23 mouse cellular contexts compared by ENCODE assay signal in genomic region chr4:150726136-150726480, GRCm38 (mm10).
DNase-seq lines count a peak whose midpoint lies in the region; ATAC-seq and TF ChIP-seq lines count a peak whose summit lies in the region.
"Had no signal": no experiment of that assay in that cellular context is flagged by ENCODE, and none has a peak within 500 bp of the region (broad histone marks: within the 10 kb centered on the region; RNA-seq: fewer than 3 reads in every experiment).

No protein-coding gene starts in this region.

- DNase-seq in heart, embryonic 10.5 days (ENCODE audit: low spot score) = no peak
- no peak for DNase-seq in liver, postnatal 0 days
- DNase-seq in liver, embryonic 11.5 days (ENCODE audit: low spot score) = no peak
- DNase-seq in lung, postnatal 25 days (ENCODE audit: low spot score) = no peak
- DNase-seq in stomach, postnatal 0 days (ENCODE audit: low spot score) = no peak
- DNase-seq: adrenal gland, adult 8-10 months; adrenal gland, postnatal 25 days; cerebellum, adult 11-12 months; cerebellum, adult 8-10 months; cerebellum, postnatal 10 days; cerebellum, postnatal 36 days; embryo, embryonic 11 days; gastrocnemius, postnatal 25 days; heart, adult 18-20 months had no signal

- H3K27ac ChIP-seq in heart, embryonic 10.5 days = peak overlapping the region; percentile 52
- H3K27ac ChIP-seq in heart, embryonic 12.5 days (ENCODE audit: poor library complexity, severe bottlenecking) = no peak overlapping the region
- H3K27ac ChIP-seq in liver, postnatal 0 days (ENCODE audit: low read depth) = peak overlapping the region; percentile 79
- H3K27ac ChIP-seq in liver, embryonic 11.5 days (ENCODE audit: low read depth, low read length) = no peak overlapping the region
- peak overlapping the region; percentile 95 for H3K27ac ChIP-seq in lung, embryonic 16.5 days (ENCODE audit: low read length)
- H3K27ac ChIP-seq in stomach, postnatal 0 days (replicated peaks) = peak overlapping the region; percentile 82; the same call in 1 of the 2 replicates
- H3K27ac ChIP-seq: embryonic facial prominence, embryonic 10.5 days; embryonic facial prominence, embryonic 13.5 days; forebrain, embryonic 12.5 days; forebrain, embryonic 15.5 days; hindbrain, embryonic 13.5 days had no signal

- WGBS in heart, embryonic 10.5 days = 71% methylated on average over 3 of the region's 3 CpGs
- WGBS in heart, embryonic 12.5 days = 71% methylated on average over 3 of the region's 3 CpGs
- 68% methylated on average over 3 of the region's 3 CpGs for WGBS in liver, postnatal 0 days (ENCODE audit: insufficient replicate concordance)
- WGBS in liver, embryonic 11.5 days = 79% methylated on average over 3 of the region's 3 CpGs
- WGBS in lung, embryonic 16.5 days = 39% methylated on average over 3 of the region's 3 CpGs
- WGBS in stomach, postnatal 0 days = 57% methylated on average over 3 of the region's 3 CpGs

- H3K4me1 ChIP-seq in heart, embryonic 10.5 days = peaks cover 29% of the 10 kb centered on the region
- H3K4me1 ChIP-seq in heart, embryonic 12.5 days (replicated peaks) = peaks cover 33% of the 10 kb centered on the region
- peaks cover 14% of the 10 kb centered on the region for H3K4me1 ChIP-seq in liver, postnatal 0 days (ENCODE audit: insufficient read depth)
- no peaks in the 10 kb centered on the region; the same call in none of the 2 replicates for H3K4me1 ChIP-seq in liver, embryonic 11.5 days (replicated peaks; ENCODE audit: control insufficient read depth, insufficient read depth, low read length)
- peaks cover 48% of the 10 kb centered on the region for H3K4me1 ChIP-seq in lung, embryonic 16.5 days (replicated peaks; ENCODE audit: control insufficient read depth, insufficient read depth, low read length)
- H3K4me1 ChIP-seq in stomach, postnatal 0 days (replicated peaks; ENCODE audit: control insufficient read depth, insufficient read depth) = peaks cover 3% of the 10 kb centered on the region; the same call in 1 of the 2 replicates

- no peak overlapping the region for H3K4me3 ChIP-seq in heart, embryonic 10.5 days
- H3K4me3 ChIP-seq in heart, embryonic 12.5 days = no peak overlapping the region
- H3K4me3 ChIP-seq in liver, postnatal 0 days (ENCODE audit: low read depth, low read length) = no peak overlapping the region
- H3K4me3 ChIP-seq in liver, embryonic 11.5 days (ENCODE audit: low read depth, low read length) = no peak overlapping the region
- no peak overlapping the region for H3K4me3 ChIP-seq in lung, embryonic 16.5 days (ENCODE audit: low read length)
- no peak overlapping the region for H3K4me3 ChIP-seq in stomach, postnatal 0 days (ENCODE audit: low read depth, low read length)
- H3K4me3 ChIP-seq: embryonic facial prominence, embryonic 10.5 days; embryonic facial prominence, embryonic 13.5 days; erythroblast, embryonic 14.5 days; forebrain, embryonic 12.5 days; forebrain, embryonic 15.5 days; hindbrain, embryonic 13.5 days had no signal

- no peaks in the 10 kb centered on the region for H3K9me3 ChIP-seq in heart, embryonic 10.5 days
- H3K9me3 ChIP-seq in heart, embryonic 12.5 days (replicated peaks) = peaks cover 6% of the 10 kb centered on the region
- H3K9me3 ChIP-seq in liver, postnatal 0 days (ENCODE audit: low read length) = no peaks in the 10 kb centered on the region
- H3K9me3 ChIP-seq in liver, embryonic 11.5 days (ENCODE audit: control insufficient read depth, low read length) = no peaks in the 10 kb centered on the region
- H3K9me3 ChIP-seq in lung, embryonic 16.5 days (ENCODE audit: control insufficient read depth, low read length) = peaks cover 6% of the 10 kb centered on the region
- H3K9me3 ChIP-seq in stomach, postnatal 0 days (ENCODE audit: control insufficient read depth, low read length) = no peaks in the 10 kb centered on the region
- H3K9me3 ChIP-seq: embryonic facial prominence, embryonic 13.5 days; forebrain, embryonic 12.5 days; forebrain, embryonic 15.5 days; hindbrain, embryonic 13.5 days had no signal

- TF ChIP-seq CTCF in liver, postnatal 0 days (IDR thresholded peaks at IDR 0.05; ENCODE audit: low read depth) = no peak
- no peak for TF ChIP-seq CTCF in stomach, postnatal 0 days (IDR thresholded peaks at IDR 0.05; ENCODE audit: low read depth)

- TF ChIP-seq EP300 in liver, postnatal 0 days (IDR thresholded peaks at IDR 0.05; ENCODE audit: low read depth) = no peak
- TF ChIP-seq EP300 in stomach, postnatal 0 days (optimal IDR thresholded peaks at IDR 0.05) = no peak

- H3K27me3 ChIP-seq in heart, embryonic 10.5 days (ENCODE audit: insufficient read depth, poor library complexity, severe bottlenecking) = no peaks in the 10 kb centered on the region
- no peaks in the 10 kb centered on the region for H3K27me3 ChIP-seq in heart, embryonic 12.5 days (replicated peaks)
- H3K27me3 ChIP-seq in liver, postnatal 0 days (ENCODE audit: insufficient read depth, low read length) = no peaks in the 10 kb centered on the region
- no peaks in the 10 kb centered on the region for H3K27me3 ChIP-seq in liver, embryonic 11.5 days (replicated peaks; ENCODE audit: control insufficient read depth, insufficient read depth, low read length)
- no peaks in the 10 kb centered on the region for H3K27me3 ChIP-seq in lung, embryonic 16.5 days (ENCODE audit: control insufficient read depth, insufficient read depth, low read depth, low read length)
- no peaks in the 10 kb centered on the region for H3K27me3 ChIP-seq in stomach, postnatal 0 days (ENCODE audit: control insufficient read depth, insufficient read depth, low read length)
- H3K27me3 ChIP-seq: embryonic facial prominence, embryonic 13.5 days; forebrain, embryonic 15.5 days; hindbrain, embryonic 13.5 days had no signal

- no peak overlapping the region for H3K4me2 ChIP-seq in heart, embryonic 12.5 days
- H3K4me2 ChIP-seq in liver, postnatal 0 days (ENCODE audit: low read depth, low read length) = no peak overlapping the region
- no peak overlapping the region for H3K4me2 ChIP-seq in liver, embryonic 11.5 days
- H3K4me2 ChIP-seq in lung, embryonic 16.5 days (ENCODE audit: low read depth, low read length) = no peak overlapping the region
- H3K4me2 ChIP-seq in stomach, postnatal 0 days (replicated peaks; ENCODE audit: low read depth) = no peak overlapping the region
- H3K4me2 ChIP-seq: embryonic facial prominence, embryonic 13.5 days; forebrain, embryonic 12.5 days; forebrain, embryonic 15.5 days; hindbrain, embryonic 13.5 days had no signal

- no peak for ATAC-seq in heart, embryonic 12.5 days (ENCODE audit: insufficient number of reproducible peaks, low FRiP score)
- ATAC-seq in liver, postnatal 0 days = no peak
- no peak for ATAC-seq in liver, embryonic 11.5 days (replicated peaks; ENCODE audit: low FRiP score)
- ATAC-seq in lung, embryonic 16.5 days (ENCODE audit: low read depth) = no peak
- ATAC-seq in stomach, postnatal 0 days (ENCODE audit: low FRiP score, low TSS enrichment) = 0 out of 2 replicates have a peak, but pooled peaks have one; percentile 33
- ATAC-seq: activated CD4-positive, CD25-positive, alpha-beta regulatory T cell, adult 4 months; forebrain, embryonic 15.5 days had no signal

- no peak overlapping the region for H3K9ac ChIP-seq in heart, embryonic 12.5 days
- no peak overlapping the region for H3K9ac ChIP-seq in liver, postnatal 0 days (replicated peaks)
- no peak overlapping the region for H3K9ac ChIP-seq in liver, embryonic 11.5 days (ENCODE audit: low read depth, low read length)
- no peak overlapping the region for H3K9ac ChIP-seq in lung, embryonic 16.5 days (ENCODE audit: low read length)
- no peak overlapping the region for H3K9ac ChIP-seq in stomach, postnatal 0 days (ENCODE audit: low read length)
- H3K9ac ChIP-seq: embryonic facial prominence, embryonic 13.5 days; forebrain, embryonic 12.5 days; forebrain, embryonic 15.5 days; hindbrain, embryonic 13.5 days had no signal

- H3K36me3 ChIP-seq in heart, embryonic 10.5 days = no peaks in the 10 kb centered on the region
- H3K36me3 ChIP-seq in heart, embryonic 12.5 days = no peaks in the 10 kb centered on the region
- no peaks in the 10 kb centered on the region for H3K36me3 ChIP-seq in liver, postnatal 0 days (replicated peaks; ENCODE audit: insufficient read depth, low read length)
- no peaks in the 10 kb centered on the region for H3K36me3 ChIP-seq in liver, embryonic 11.5 days (ENCODE audit: control insufficient read depth, insufficient read depth, low read length)
- no peaks in the 10 kb centered on the region for H3K36me3 ChIP-seq in lung, embryonic 16.5 days (ENCODE audit: control insufficient read depth, insufficient read depth, low read length)
- no peaks in the 10 kb centered on the region for H3K36me3 ChIP-seq in stomach, postnatal 0 days (ENCODE audit: control insufficient read depth, insufficient read depth, low read length)
- H3K36me3 ChIP-seq: embryonic facial prominence, embryonic 10.5 days; embryonic facial prominence, embryonic 13.5 days; forebrain, embryonic 12.5 days; forebrain, embryonic 15.5 days; hindbrain, embryonic 13.5 days had no signal

Comparison
In these comparisons a context has a peak if more than half of its experiments do, and no peak if none do; other contexts are left out.
1. H3K27ac ChIP-seq: peak in heart, embryonic 10.5 days (single experiment), liver, postnatal 0 days (single experiment), lung, embryonic 16.5 days (single experiment) and stomach, postnatal 0 days (single experiment); none in heart, embryonic 12.5 days (single experiment) and liver, embryonic 11.5 days (single experiment).